Mouse (Mus musculus) bone marrow macrophage, adult 2 months (primary cell): ENCODE measurements around the gene Ankrd13b. TPM values are rescaled to one million over a fixed set of nuclear protein-coding genes. Genes with fewer than 3 reads are reported as not detected.
"Not testable (repeated sequence)": the region's sequence is repeated elsewhere in the genome, so short reads cannot be mapped to it uniquely, and the experiment has no call there.

Experiments used
- H3K27ac ChIP-seq: 2 replicates; pipeline ENCODE4 v1.5.1; 2012; ENCODE audit warnings: low read depth, low read length; ENCODE audit not compliant: insufficient read depth
- H3K4me1 ChIP-seq: 2 replicates; pipeline ENCODE4 v1.6.1; 2012; ENCODE audit warnings: low read length; ENCODE audit not compliant: control insufficient read depth, insufficient read depth
- H3K4me3 ChIP-seq: 2 replicates; pipeline ENCODE4 v1.5.1; 2012; ENCODE audit warnings: mild to moderate bottlenecking, low read length, moderate library complexity; ENCODE audit not compliant: insufficient read depth
- CTCF ChIP-seq: IDR thresholded peaks from 2 replicates; pipeline ENCODE4 v1.5.1; 2012; ENCODE audit warnings: low read depth, mild to moderate bottlenecking, low read length, moderate library complexity
- POLR2A ChIP-seq: IDR thresholded peaks from 2 replicates; pipeline ENCODE4 v1.6.1; 2012; ENCODE audit warnings: mild to moderate bottlenecking, low read depth, low read length, borderline replicate concordance
- polyA plus RNA-seq: library from polyadenylated mRNA; stranded (reverse); fragments of >200 nt; gene quantifications from 2 replicates; pipeline ENCODE4 v1.2.4, GENCODE M21; 2012; ENCODE audit not compliant: missing spikeins, insufficient read depth, insufficient read length

Ankrd13b gene
- polyA plus RNA-seq = 5.0 and 5.1 TPM in 2 replicates

DNA sequence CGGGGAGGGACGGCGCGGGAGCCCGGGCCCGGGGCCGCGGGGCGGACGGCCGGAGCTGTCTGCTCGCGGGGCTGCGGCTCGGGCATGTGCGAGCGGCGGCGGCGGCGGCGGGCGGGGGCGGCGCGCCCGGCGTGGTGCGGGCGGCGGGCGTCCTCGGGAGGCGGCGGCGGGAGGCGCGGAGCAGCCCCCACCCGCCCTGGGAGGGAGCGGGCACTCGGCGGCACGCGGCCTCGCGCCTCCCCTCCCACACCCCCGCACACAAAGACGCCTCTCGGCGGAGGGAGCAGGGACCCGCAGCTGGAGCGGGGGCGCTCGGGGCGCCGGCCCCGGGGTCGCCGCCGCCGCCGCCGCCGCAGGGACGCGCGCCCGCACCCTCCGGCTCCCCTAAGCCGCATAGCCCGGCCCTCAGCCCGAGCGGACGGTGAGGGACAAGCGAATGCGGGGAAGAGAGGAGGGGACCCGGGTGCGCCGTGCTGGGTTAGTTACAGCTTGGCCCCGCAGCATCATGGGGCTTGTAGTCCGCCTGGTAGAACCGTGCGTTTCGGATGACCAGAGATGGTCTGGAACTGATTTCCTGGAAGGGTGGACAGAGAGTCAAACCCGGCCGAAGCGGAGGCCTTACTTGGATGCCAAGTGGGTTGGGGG is at the start of gene Ankrd13b:
Gene Ankrd13b (minus strand): TSS at position 88 of the 645 bp plus-strand sequence.
- Histone ChIP-seq H3K27ac (0 out of 2 replicates have a peak within 1 kb of the TSS, but pooled peaks have one; percentile 12), H3K4me3 (peak within 1 kb of the TSS; percentile 88), H3K4me1 (peaks cover 50% of the 10 kb centered on the region)
- no peak for TF ChIP-seq CTCF
- TF ChIP-seq POLR2A = no peak

DNA sequence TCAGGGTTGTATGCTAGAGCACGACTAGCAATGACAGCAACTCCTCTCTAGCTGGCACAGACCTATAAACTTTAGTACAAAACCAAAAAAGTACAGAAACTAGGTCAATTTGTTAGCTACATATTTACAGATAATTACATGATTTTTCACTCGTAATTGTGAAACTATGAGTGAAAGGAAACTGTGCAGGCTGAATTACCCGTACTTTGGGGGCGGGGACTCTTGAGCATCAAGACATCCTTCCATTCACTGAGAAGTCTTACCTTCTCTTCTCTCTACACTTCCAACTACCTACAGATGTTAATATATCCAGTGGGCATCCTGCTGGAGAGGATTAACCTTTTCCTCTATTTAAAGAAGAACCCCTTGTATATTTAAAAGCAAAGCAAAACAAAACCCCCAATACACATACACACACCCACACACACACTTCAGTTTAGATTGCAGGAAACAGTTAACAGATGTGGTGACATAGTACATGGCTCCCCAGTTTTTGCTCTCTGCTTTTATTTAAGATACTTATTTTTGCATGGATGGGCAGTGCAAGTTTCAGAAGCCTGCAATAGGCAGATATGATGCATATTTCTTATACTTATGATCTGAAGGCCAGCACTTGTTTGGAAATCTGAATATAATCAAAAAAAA is 42.8 kb upstream of the Ankrd13b start:
- no peak for TF ChIP-seq CTCF
- no peak for TF ChIP-seq POLR2A
- Histone ChIP-seq H3K4me3 (no peak overlapping the region), H3K27ac (no peak overlapping the region), H3K4me1 (no peaks in the 10 kb centered on the region)

- no peak overlapping the region for H3K4me3 ChIP-seq
- H3K27ac ChIP-seq = no peak overlapping the region
- H3K4me1 ChIP-seq = no peaks in the 10 kb centered on the region
- TF ChIP-seq CTCF (no peak), POLR2A (no peak)
Observed at GRCm38 (mm10) chr11:77530862-77531261, 41.4 kb upstream of the Ankrd13b start.

DNA sequence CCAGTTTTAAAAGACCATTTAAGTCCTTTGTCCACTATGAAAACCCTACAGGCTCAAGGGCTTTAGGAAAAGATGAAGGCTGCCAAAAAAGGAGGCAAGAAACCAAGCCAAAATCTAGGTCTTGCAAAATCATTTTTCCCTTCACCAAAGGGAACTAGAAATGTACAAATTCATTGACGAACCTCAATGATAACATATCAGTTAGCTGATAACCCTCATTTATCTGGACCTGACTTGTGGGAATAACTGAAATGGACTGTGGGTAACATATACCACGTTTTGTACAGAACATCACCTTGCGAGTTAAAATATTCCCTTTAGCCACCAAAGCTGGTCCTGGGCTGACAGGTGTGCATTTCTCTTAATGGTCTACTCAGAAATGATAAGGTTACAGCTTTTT is 40.2 kb upstream of the Ankrd13b start:
- Histone ChIP-seq H3K4me3 (no peak overlapping the region), H3K4me1 (no peaks in the 10 kb centered on the region), H3K27ac (no peak overlapping the region)
- TF ChIP-seq POLR2A (no peak), CTCF (no peak)

DNA sequence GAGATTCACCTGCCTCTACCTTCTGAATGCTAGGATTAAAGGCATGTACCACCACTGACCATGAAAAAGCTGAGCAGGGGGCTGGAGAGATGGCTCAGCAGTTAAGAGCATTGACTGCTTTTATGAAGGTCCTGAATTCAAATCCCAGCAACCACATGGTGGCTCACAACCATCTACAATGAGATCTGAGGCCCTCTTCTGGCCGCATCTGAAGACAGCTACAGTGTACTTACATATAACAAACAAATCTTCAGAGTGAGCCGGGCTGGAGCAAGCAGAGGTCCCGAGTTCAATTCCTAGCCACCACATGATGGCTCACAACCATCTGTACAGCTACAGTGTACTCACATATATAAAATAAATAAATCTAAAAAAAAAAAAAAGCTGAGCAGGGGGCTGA is 38.9 kb upstream of the Ankrd13b start:
- not testable (repeated sequence) for H3K27ac ChIP-seq, H3K4me3 ChIP-seq, H3K4me1 ChIP-seq

DNA sequence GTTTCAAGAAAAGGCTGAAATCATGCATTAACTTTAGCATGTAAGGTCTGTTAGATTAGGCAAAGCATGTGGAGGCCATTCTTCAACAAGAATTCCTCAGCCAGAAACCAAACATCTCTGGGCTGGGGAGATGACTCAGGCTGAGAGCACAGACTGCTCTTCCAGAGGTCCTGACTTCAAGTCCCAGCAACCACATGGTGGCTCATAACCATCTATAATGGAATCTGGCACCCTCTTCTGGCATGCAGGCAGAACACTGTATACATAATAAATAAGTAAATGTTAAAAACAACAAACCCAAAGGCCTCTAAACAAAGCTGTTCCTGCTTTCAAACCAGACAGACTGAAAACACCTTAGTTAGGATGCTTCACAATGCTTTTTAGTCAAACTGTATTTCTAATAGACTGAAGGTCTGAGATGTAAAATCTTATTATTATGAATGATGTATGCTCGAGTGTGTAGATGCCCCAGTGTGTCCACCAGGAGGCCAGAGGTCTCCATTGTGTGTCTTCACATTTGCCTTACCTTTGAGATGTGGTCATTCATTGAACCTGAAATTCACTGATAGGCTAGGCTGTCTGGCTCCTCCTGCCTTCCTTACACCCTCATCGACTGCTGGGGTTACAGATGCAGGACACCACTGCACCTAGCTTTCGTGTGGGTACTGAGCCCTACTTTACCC is 36.5 kb upstream of the Ankrd13b start:
- Histone ChIP-seq H3K4me1 (peaks cover 12% of the 10 kb centered on the region), H3K27ac (no peak overlapping the region), H3K4me3 (no peak overlapping the region)
- TF ChIP-seq POLR2A = no peak
- TF ChIP-seq CTCF = no peak

DNA sequence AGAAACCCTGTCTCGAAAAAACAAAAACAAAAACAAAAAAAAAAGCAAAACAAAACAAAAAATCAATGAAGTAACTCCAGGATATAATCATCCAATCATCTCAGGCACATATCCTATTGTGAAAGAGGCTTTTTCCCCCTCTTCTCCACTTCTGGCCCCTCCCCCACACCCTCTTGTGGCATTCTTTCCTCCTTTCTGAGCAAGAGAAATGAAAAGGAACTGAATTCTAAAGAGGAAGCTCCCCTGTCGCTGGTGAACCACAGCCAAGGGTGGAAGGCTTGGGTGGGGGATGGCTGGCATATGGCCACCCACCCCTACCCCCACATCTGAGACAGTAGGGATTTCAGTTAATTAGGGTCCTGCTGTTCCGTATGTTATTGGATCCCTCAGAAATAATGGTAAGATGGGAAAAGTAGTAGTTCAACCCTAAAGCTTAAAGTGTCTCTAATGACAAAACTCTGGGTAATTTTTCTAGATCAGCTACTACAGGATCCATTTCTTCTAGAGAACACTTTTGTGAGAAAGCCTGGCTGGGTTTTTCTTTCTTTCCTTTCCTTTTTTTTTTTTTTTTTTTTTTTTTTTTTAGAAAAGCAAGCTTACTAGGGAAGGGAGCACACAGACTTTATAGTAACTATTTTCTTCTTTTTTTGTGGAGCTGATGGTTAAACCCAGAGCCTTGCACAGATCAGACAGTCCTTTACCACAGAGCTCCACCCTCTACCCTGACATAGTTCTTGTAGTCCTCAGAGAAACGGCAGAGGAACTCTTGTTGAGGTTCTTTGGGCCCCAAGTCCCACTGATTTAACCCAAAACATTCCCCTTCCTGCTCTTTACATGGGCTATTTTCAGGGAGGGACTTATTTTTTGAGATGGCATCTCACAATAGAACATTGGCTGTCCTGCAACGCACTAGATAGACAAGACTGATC is 31.4 kb upstream of the Ankrd13b start:
- TF ChIP-seq CTCF = no peak
- no peak for TF ChIP-seq POLR2A
- Histone ChIP-seq H3K27ac (peak overlapping the region; percentile 74), H3K4me1 (peaks cover 46% of the 10 kb centered on the region), H3K4me3 (no peak overlapping the region)

- TF ChIP-seq CTCF (no peak), POLR2A (no peak)
- peaks cover 47% of the 10 kb centered on the region for H3K4me1 ChIP-seq
- H3K4me3 ChIP-seq = no peak within 1 kb of the TSS
- peak within 1 kb of the TSS; percentile 70 for H3K27ac ChIP-seq
Observed at GRCm38 (mm10) chr11:77519043-77519442, 29.6 kb upstream of the Ankrd13b start, which contains the start of gene Gm10392. Gene Gm10392, minus strand, starts transcription at chr11:77519198.

DNA sequence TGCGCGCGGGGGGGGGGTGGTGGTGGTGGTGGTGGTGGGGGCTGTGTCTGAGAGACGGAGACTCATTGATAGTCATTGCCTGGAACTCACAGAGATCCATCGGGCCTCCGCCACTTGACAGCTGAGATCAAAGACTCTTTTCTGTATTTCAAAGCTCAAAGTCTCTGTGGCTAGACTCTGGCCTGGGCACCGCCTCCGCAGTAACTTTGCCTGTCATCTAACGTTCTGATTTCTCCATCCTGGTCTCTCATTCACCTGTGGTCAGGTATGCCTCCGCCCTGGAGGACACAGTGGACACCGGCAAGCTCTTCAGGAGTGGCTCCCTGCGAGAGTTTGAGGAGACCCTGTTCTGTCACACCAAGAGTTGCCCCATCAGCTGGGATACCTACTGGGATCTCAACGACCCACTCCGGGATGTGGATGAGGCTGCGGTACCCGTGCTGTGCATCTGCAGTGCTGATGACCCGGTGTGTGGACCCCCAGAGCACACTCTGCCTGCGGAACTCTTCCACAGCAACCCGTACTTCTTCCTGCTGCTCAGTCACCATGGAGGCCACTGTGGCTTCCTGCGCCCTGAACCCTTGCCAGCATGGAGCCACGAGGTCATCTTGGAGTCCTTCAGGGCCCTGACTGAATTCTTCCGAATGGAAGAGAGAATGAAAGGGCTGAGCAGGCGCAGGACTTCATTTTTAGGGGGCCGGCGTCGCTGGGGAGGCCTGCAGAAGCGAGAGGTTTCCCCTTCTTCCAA is 28.7 kb upstream of the Ankrd13b start:
- Histone ChIP-seq H3K4me3 (no peak overlapping the region), H3K4me1 (peaks cover 47% of the 10 kb centered on the region), H3K27ac (peak overlapping the region; percentile 65)
- TF ChIP-seq POLR2A = no peak
- TF ChIP-seq CTCF = no peak
